Mouse (Mus musculus) ES-Bruce4 (cell line): ENCODE measurements at regions not wholly inside any gene's neighbourhood (a gene's known extent, or its start where the extent isn't known, plus 50 kb on each side); places are given as distances from the start of the nearest gene placed in this dataset.
A peak's percentile ranks its signal among the peaks of the same experiment; 100 is the strongest.

ENCODE experiments used
- CTCF ChIP-seq: IDR thresholded peaks from one replicate; pipeline ENCODE4 v1.8.1; 2011; ENCODE audit warnings: low read depth, low read length
- EP300 ChIP-seq: IDR thresholded peaks from 2 replicates; pipeline ENCODE4 v1.6.1; 2011; ENCODE audit warnings: low read depth, low read length; ENCODE audit not compliant: insufficient read depth
- POLR2A ChIP-seq: IDR thresholded peaks from one replicate; pipeline ENCODE4 v1.8.1; 2011; ENCODE audit warnings: low read length; ENCODE audit not compliant: insufficient read depth

DNA sequence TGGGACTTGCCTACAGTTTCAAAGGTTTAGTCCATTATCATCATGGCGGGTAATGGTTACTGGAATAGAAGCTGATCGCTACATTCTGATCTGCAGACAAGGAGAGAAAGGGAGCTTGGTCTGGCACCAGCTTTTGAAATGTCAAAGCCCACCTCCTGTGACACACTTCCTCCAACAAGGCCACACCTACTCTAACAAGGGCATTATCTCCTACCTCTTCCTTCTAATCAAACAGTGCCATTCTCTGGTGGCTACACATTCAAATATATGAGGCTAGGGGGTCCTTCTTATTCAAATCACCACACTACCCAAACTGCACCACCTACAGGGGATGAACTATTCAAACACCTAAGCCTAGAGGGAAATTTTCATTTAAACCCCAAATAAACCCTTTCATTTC is 81.9 kb upstream of the Tle4 start:
- TF ChIP-seq POLR2A (no peak), CTCF (no peak), EP300 (0 out of 2 replicates have a peak, but pooled peaks have one; percentile 36)
